Mouse (Mus musculus) forebrain, embryonic 14.5 days (tissue): Measurements from ENCODE around the gene Ndufb10. TPM values are rescaled to one million over a fixed set of nuclear protein-coding genes. Genes with fewer than 3 reads are reported as not detected.
"Not testable (repeated sequence)": the region's sequence is repeated elsewhere in the genome, so short reads cannot be mapped to it uniquely, and the experiment has no call there.

Experiments used
- ATAC-seq: fragments of 200-750 bp; cut with Nextera tagmentation; 2 replicates; pipeline ENCODE4 v1.8.0; 2017; ENCODE audit warnings: mild to moderate bottlenecking, moderate library complexity
- DNase-seq: peaks from one replicate; pipeline ENCODE4 v3.0.0-alpha.2; 2015; ENCODE audit warnings: low spot score
- H3K27ac ChIP-seq: fragments of 300-500 bp; sonication (generic); 2 replicates; pipeline ENCODE4 v1.5.1; 2014; ENCODE audit warnings: low read depth, mild to moderate bottlenecking, control low read depth, low read length, moderate library complexity
- H3K27me3 ChIP-seq: fragments of 300-500 bp; sonication (generic); replicated peaks from 2 replicates; pipeline ENCODE4 v1.6.1; 2014; ENCODE audit warnings: low read length, control low read depth, mixed read lengths; ENCODE audit not compliant: control insufficient read depth, insufficient read depth
- H3K36me3 ChIP-seq: fragments of 300-500 bp; sonication (generic); 2 replicates; pipeline ENCODE4 v1.6.1; 2014; ENCODE audit warnings: low read length, control low read depth; ENCODE audit not compliant: control insufficient read depth, insufficient read depth
- H3K4me1 ChIP-seq: fragments of 300-500 bp; sonication (generic); 2 replicates; pipeline ENCODE4 v1.6.1; 2014; ENCODE audit warnings: antibody characterized with exemption, low read length, control low read depth; ENCODE audit not compliant: control insufficient read depth, insufficient read depth
- H3K4me2 ChIP-seq: fragments of 300-500 bp; sonication (generic); 2 replicates; pipeline ENCODE4 v1.6.1; 2014; ENCODE audit warnings: mild to moderate bottlenecking, control low read depth, low read length
- H3K4me3 ChIP-seq: fragments of 300-500 bp; sonication (generic); 2 replicates; pipeline ENCODE4 v1.5.1; 2014; ENCODE audit warnings: low read depth, low read length, control low read depth
- H3K9ac ChIP-seq: fragments of 300-500 bp; sonication (generic); 2 replicates; pipeline ENCODE4 v1.6.1; 2014; ENCODE audit warnings: mild to moderate bottlenecking, low read length, control low read depth, moderate library complexity
- H3K9me3 ChIP-seq: fragments of 300-500 bp; sonication (generic); replicated peaks from 2 replicates; pipeline ENCODE4 v1.6.1; 2016; ENCODE audit warnings: low read length, control low read depth, mixed read lengths; ENCODE audit not compliant: control insufficient read depth
- WGBS: fragments of 180-500 bp; shearing (Covaris S2); extraction: QIAGEN DNeasy Blood & Tissue Kit; methylation state at CpG from one replicate; pipeline ENCODE4 v1.1.7; 2014; 5-methylcytosine and 5-hydroxymethylcytosine counted together
- polyA plus RNA-seq: library from polyadenylated mRNA; unstranded; fragments of >200 nt; fragmentation: Nextera tagmentation; extraction: Ambion mirVana; gene quantifications from 2 replicates; pipeline ENCODE4 v1.2.1, GENCODE M21; 2014

The Ndufb10 gene
- polyA plus RNA-seq, 1 experiment from 2014 or later: 312 TPM

DNA sequence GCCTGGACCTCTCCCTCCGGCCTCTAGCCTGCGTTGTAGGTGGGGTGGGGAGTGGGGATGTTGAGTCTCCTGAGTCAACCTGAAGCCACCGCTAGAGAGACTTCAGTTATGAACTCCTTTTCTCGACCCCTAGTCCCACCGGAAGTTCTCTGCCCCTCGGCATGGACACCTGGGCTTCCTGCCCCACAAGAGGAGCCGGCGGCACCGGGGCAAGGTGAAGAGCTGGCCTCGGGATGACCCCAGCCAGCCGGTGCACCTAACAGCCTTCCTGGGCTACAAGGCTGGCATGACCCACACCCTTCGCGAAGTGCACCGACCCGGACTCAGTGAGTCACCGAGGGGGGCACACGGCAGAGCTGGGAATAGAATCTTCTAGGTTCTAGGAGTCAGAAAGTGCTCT, 3.9 kb upstream of the Ndufb10 start:
- no peak overlapping the region for H3K27ac ChIP-seq
- H3K4me2 ChIP-seq: no peak overlapping the region
- H3K4me3 ChIP-seq: no peak overlapping the region
- H3K36me3 ChIP-seq: no peaks in the 10 kb centered on the region
- 76% methylated on average over 17 of the region's 17 CpGs for WGBS
- H3K9ac ChIP-seq: no peak overlapping the region
- no peaks in the 10 kb centered on the region for H3K27me3 ChIP-seq
- DNase-seq: no peak
- no peaks in the 10 kb centered on the region for H3K9me3 ChIP-seq
- peaks cover 9% of the 10 kb centered on the region for H3K4me1 ChIP-seq
- no peak for ATAC-seq

DNA sequence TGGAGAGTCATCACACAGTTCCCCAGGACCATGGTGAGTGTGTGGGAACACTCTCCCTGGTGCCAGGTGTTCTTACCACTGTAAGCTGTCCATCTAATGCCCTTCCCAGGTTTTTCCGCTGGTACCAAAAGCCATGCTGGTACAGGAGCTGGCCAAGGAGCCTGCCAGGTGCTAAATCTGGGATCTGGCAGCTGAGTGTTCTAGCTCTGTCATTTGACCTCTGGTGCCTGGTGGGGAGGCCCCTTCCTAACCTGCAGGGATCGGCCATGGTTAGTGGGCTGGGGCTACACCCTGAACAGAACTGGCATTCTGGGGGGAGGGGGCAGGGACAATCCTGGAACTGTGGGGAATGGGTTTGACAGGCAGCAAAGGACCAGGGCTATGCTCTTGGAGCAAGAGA, 3.3 kb upstream of the Ndufb10 start, which contains the start of gene Rpl3l:
Rpl3l (plus strand) TSS at position 203 of the 400 bp plus-strand sequence.
- 70% methylated on average over 2 of the region's 2 CpGs for WGBS

DNA sequence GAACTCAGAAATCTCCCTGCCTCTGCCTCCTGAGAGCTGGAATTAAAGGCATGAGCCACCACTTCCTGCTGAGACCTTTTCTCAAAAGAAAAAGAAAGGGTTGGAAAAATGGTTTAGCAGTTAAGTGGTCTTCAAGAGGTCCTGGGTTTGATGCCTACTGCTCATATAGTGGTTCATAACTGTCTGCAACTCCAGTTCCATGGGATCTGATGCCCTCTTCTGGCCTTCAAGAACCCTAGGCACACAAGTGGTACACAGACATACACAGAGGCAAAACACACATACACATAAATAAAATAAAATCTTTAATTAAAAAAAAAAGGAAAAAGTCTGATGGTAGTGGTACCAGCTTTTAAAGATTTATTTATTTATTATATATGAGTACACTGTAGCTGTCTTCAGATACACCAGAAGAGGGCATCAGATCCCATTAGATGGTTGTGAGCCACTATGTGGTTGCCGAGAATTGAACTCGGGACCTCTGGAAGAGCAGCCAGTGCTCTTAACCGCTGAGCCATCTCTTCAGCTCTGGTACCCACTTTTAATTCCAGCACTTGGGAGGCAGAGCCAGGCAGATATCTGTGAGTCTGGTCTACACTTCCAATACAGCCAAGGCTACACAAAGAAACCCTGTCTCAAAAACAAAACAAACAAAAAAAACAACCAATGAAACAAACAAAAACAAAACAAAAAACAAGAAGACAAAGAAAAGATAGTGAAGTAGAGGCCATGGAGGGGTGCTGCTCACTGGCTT, 1.5 kb upstream of the Ndufb10 start:
- H3K9me3 ChIP-seq: no peaks in the 10 kb centered on the region
- H3K4me1 ChIP-seq: peaks cover 15% of the 10 kb centered on the region
- H3K4me3 ChIP-seq: no peak overlapping the region
- WGBS: 72% methylated on average over 3 of the region's 3 CpGs
- peaks cover 17% of the 10 kb centered on the region for H3K36me3 ChIP-seq
- H3K27me3 ChIP-seq: no peaks in the 10 kb centered on the region
- no peak overlapping the region for H3K27ac ChIP-seq
- DNase-seq (no peak), ATAC-seq (no peak)
- no peak overlapping the region for H3K4me2 ChIP-seq
- H3K9ac ChIP-seq: no peak overlapping the region

More for the DNA sequence above, 3.3 kb upstream of the Ndufb10 start, which contains the start of gene Rpl3l:
- no peak for DNase-seq
- no peak within 1 kb of the TSS for H3K27ac ChIP-seq
- H3K9me3 ChIP-seq: no peaks in the 10 kb centered on the region
- H3K4me3 ChIP-seq: no peak within 1 kb of the TSS
- peaks cover 1% of the 10 kb centered on the region for H3K36me3 ChIP-seq
- peaks cover 11% of the 10 kb centered on the region for H3K4me1 ChIP-seq
- no peak within 1 kb of the TSS for H3K9ac ChIP-seq
- no peak for ATAC-seq
- no peak within 1 kb of the TSS for H3K4me2 ChIP-seq
- no peaks in the 10 kb centered on the region for H3K27me3 ChIP-seq

GRCm38 (mm10) chr17:24723881-24724180, 447 bp downstream of the Ndufb10 start:
- DNase-seq (no peak), ATAC-seq (peak; percentile 3; the same call in 1 of the 2 replicates)
- Histone ChIP-seq H3K36me3 (peaks cover 19% of the 10 kb centered on the region), H3K9ac (peak overlapping the region; percentile 91), H3K27me3 (no peaks in the 10 kb centered on the region), H3K27ac (peak overlapping the region; percentile 75), H3K4me3 (peak overlapping the region; percentile 74), H3K4me2 (peak overlapping the region; percentile 94), H3K4me1 (peaks cover 18% of the 10 kb centered on the region), H3K9me3 (no peaks in the 10 kb centered on the region)
- WGBS: 2% methylated on average over 15 of the region's 15 CpGs

DNA sequence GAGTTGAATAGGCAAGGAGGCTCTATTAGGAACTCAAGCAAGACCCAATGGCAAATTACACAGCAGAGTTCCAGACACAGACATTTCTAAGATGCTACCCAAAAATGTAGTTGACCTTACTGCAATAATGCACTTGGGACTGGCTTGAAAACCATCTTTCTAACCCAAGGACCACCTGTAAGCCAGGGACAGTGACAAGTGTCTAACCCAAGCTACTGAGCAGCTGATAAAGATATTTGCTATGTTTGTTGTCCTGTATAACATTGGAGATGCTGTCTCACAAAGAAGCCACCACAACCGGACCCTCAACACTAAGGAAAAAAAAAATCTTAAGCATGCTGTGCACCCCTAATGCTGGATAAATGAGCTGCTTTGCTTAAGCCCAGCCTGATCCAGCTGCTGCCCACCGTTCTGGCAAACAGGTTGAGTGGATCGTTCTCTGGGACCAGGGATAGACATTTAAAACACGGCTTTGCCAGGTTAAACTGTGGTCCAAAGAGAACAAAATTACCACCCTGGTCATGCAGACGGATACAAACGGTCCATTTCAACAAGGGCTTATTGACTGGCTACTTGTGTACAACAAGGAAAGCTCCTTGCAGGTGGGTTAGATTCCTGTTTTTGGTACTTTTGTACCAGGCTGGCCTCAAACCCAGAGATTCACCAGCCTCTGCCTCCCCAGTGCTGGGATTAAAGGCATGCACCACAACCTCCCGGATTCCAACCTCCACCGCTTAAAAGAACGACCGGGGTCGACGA, 977 bp downstream of the Ndufb10 start:
- no peaks in the 10 kb centered on the region for H3K9me3 ChIP-seq

GRCm38 (mm10) chr17:24722220-24722924, 1.9 kb downstream of the Ndufb10 start:
- Histone ChIP-seq H3K27me3 (no peaks in the 10 kb centered on the region), H3K27ac (no peak overlapping the region), H3K36me3 (peaks cover 30% of the 10 kb centered on the region), H3K4me1 (peaks cover 20% of the 10 kb centered on the region), H3K4me2 (peak overlapping the region; percentile 94; the same call in 1 of the 2 replicates), H3K9me3 (no peaks in the 10 kb centered on the region), H3K4me3 (no peak overlapping the region), H3K9ac (peak overlapping the region; percentile 40; the same call in 1 of the 2 replicates)
- DNase-seq: no peak
- no peak for ATAC-seq
- WGBS: 34% methylated on average over 13 of the region's 13 CpGs

More for the DNA sequence above, 977 bp downstream of the Ndufb10 start:
- Histone ChIP-seq H3K27ac (peak overlapping the region; percentile 75; the same call in 1 of the 2 replicates), H3K4me3 (peak overlapping the region; percentile 74), H3K4me1 (peaks cover 20% of the 10 kb centered on the region), H3K36me3 (peaks cover 22% of the 10 kb centered on the region), H3K9ac (peak overlapping the region; percentile 91), H3K4me2 (peak overlapping the region; percentile 94), H3K27me3 (no peaks in the 10 kb centered on the region)
- 3% methylated on average over 12 of the region's 12 CpGs for WGBS
- no peak for DNase-seq
- no peak for ATAC-seq

- H3K9ac ChIP-seq: peak overlapping the region; percentile 25; the same call in 1 of the 2 replicates
- H3K4me1 ChIP-seq: peaks cover 20% of the 10 kb centered on the region
- H3K27me3 ChIP-seq, DNase-seq, H3K27ac ChIP-seq, ATAC-seq, H3K9me3 ChIP-seq: not testable (repeated sequence)
- WGBS: 66% methylated on average over 7 of the region's 7 CpGs
- H3K4me3 ChIP-seq: peak overlapping the region; percentile 64
- peak overlapping the region; percentile 79 for H3K4me2 ChIP-seq
- peaks cover 31% of the 10 kb centered on the region for H3K36me3 ChIP-seq
Measured at GRCm38 (mm10) chr17:24721383-24721955, 2.8 kb downstream of the Ndufb10 start.

DNA sequence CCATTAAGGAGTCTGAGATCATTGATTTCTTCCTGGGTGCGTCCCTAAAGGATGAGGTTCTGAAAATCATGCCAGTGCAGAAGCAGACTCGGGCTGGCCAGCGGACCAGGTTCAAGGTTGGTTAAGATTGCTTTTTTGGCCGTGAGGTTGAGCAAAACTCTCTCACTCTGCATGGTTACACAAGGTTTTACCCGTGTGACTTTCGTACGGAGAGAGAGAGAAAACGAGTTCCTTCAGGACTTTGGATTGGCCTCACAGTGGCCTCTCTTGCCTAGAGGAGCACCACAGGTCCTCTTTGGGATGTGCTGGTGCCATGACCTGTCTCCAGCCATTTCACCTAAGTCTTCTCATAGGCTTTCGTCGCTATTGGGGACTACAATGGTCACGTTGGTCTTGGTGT, 3.7 kb downstream of the Ndufb10 start:
- under 1% methylated on average over 11 of the region's 11 CpGs for WGBS
- not testable (repeated sequence) for ATAC-seq, DNase-seq, H3K27me3 ChIP-seq, H3K27ac ChIP-seq, H3K9me3 ChIP-seq
- peak overlapping the region; percentile 79 for H3K4me2 ChIP-seq
- peaks cover 20% of the 10 kb centered on the region for H3K4me1 ChIP-seq
- H3K36me3 ChIP-seq: peaks cover 36% of the 10 kb centered on the region
- peak overlapping the region; percentile 64 for H3K4me3 ChIP-seq
- H3K9ac ChIP-seq: peak overlapping the region; percentile 83
